Mouse (Mus musculus): Measurements from ENCODE around the gene Krtap4-13.

- TF ChIP-seq ZNF384 (IDR thresholded peaks at IDR 0.05; ENCODE audit: low read depth, low read length) = no peak
- peak; percentile 83 for TF ChIP-seq MAFK (IDR thresholded peaks at IDR 0.05; ENCODE audit: insufficient read depth, low read depth, low read length)
- TF ChIP-seq CHD2 (IDR thresholded peaks at IDR 0.05; ENCODE audit: low read depth, low read length) = no peak
- TF ChIP-seq HCFC1 (IDR thresholded peaks at IDR 0.05; ENCODE audit: borderline replicate concordance, insufficient read depth, low read length) = no peak
Measured at GRCm38 (mm10) chr11:99854121-99854520, 44.4 kb upstream of the Krtap4-13 start.

Measured in ES-E14 (cell line).